Mouse (Mus musculus): ENCODE results near the gene Thbs4.

Gene Thbs4

DNA sequence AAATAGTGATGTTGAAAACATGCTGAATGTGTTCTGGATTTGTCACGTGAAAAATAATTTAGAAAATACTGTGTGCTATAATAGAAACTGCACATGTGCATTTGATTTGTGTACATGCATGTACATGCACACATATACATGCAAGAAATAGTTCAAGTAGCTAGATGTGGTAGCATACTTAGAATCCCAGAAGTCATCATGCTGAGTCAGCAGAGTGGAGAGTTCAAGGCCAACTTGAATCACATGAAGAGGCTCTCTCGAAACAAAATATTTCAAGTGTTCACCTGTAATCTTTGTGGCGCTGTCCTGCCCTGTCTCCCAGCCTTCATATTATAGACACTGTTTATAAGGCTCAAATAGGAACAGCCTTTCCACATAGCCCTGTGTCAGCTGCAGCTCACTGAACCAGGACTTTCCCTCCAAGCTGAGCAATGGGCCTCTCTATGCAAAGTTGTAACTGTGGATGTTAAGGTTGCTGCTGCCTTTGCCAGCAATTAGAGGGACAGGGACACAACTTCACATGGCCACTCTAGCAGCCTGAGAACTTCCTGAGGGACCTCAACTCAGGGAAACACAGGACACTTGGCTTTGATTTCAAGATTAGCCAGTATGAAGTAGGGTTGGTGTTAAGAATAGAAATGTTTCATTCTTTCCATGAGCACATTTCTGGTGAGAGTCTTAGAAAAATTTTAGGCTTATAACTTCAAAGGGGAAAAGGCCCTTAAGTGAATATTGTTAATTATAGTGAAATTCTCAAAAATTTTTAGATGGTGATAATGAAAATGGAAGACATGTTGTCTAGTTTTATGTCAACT is 76.6 kb downstream of the Thbs4 start:
- DNase-seq (ENCODE audit: extremely low spot score): no peak

GRCm38 (mm10) chr13:92712619-92713018 is 82.0 kb downstream of the Thbs4 start:
- no peak for DNase-seq (ENCODE audit: extremely low spot score)

DNA sequence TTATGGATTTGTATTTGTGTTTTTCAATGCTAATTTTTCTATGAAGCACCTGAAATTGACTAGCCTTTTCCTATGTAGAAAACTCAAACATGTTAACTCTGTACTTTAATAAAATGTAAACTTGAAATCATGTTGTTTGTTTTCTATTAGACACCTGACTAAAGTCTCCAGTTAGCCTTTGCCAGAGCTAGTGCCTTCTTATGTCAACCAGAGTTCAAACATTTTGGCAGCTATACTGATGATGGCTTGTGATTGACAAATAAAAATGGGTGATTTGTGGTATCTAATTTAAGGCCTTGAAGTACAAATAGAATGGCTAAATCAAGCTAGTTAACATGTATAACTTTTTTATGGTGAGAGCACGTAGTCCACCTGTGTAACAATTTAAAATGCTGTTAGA is 82.8 kb downstream of the Thbs4 start:
- no peak for DNase-seq (ENCODE audit: extremely low spot score)

- no peak for DNase-seq (ENCODE audit: extremely low spot score)
These were observed 84.3 kb downstream of the Thbs4 start for GRCm38 (mm10) chr13:92710361-92710760.

- DNase-seq (ENCODE audit: extremely low spot score): no peak
These were observed 85.1 kb downstream of the Thbs4 start for GRCm38 (mm10) chr13:92709535-92709934.

DNA sequence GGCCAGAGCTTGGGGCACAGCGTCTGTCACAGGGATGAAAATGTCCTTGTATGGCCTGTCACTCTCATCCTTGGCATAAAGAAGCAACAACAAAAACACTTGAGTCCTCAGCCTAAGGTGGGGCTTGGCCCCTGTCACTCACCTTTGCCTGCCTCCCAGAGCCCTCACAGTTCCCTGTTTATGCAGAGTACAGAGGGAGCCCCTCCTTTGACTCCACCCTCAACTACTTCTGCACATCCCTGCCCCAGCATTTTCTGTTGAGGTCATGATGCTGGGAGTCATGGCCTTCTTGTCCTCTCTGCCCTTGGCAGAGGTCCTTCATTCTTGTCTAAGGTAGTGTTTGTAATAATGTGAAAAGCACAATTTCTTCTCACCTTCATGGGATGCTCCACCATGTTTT is 86.2 kb downstream of the Thbs4 start:
- no peak for DNase-seq (ENCODE audit: extremely low spot score)

- DNase-seq (ENCODE audit: extremely low spot score): no peak
These were observed 86.7 kb downstream of the Thbs4 start for GRCm38 (mm10) chr13:92707941-92708340.

DNA sequence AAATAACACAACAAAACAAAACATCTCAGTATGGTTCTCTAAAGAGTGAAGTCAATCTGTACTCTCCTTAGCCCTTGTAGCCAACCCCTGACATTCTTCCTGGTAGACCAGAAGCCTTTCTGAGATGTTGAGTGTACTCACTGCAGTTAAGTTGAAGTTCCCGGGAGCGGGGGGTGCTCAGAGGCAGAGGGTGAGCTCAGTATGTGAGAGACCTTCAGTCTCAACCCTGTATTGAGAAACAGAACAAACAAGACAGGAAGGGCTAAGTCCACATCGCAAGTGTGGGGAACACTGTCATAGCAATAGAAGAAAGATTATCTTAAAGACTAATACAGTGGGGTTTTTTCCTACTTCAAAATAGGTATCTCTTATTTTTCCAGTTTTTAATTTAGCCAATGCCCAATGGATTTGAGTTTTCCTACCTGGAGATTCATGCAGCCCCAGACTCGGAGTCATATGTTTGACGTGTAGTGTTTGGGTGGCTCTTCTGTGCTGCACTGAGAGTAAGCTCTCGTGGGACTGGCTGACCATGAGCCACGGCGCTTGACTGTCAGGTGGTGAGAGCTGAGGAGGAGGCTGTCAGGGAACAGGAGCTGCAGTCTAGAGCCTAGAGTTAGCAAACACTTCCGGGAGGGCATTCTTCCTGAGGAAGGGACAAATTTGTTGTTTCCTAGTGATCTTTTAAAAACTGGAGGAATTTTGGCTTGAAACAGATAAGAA is 88.1 kb downstream of the Thbs4 start:
- no peak for DNase-seq (ENCODE audit: extremely low spot score)

GRCm38 (mm10) chr13:92705016-92705535 is 89.5 kb downstream of the Thbs4 start:
- DNase-seq (ENCODE audit: extremely low spot score): no peak

DNA sequence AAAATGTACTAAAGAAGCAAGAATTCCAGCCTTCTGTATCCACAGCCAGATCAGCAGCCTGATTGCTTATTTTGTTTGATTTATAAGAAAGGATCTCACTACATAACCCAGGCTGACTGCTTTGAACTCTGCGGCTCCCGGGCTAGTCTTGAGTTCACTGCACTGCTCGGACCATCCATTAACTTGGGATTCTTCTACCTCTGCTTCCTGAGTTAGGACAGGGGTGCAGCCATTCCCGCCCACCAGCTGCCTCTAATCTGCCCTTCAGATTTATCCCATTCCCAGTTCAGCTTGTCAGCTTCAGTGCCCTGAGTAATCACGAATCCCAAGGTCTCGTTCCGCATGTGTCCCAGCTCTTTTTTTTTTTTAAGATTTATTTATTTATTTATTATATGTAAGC is 90.4 kb downstream of the Thbs4 start:
- DNase-seq (ENCODE audit: extremely low spot score): no peak

- peak; percentile 63 for DNase-seq (ENCODE audit: extremely low spot score)
These were observed 91.2 kb downstream of the Thbs4 start for GRCm38 (mm10) chr13:92703241-92704027.

DNA sequence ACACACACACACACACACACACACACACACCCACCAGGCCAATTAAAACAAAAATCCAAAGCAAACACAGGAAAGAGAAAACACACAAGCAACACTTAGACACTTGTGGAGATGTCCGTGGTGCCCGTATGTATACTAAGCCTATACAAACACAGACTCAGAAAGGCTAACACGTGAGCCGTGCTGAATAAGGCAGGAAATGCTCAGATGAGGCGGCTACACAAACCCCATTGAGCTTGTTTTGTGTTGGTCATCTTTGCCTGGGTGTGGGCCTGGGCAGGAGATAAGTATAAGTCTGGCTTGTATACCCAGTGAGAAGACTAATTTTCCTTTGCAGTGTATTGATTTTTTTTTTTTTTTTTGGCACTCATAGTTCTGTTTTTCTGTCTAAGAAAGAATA is 92.6 kb downstream of the Thbs4 start:
- no peak for DNase-seq (ENCODE audit: extremely low spot score)

All from embryo, embryonic 9.5 days (tissue).